Mouse (Mus musculus): ENCODE data around the gene Lrrc59.
A peak's percentile ranks its signal among the peaks of the same experiment; 100 is the strongest.

- TF ChIP-seq POLR2A (IDR thresholded peaks at IDR 0.05; ENCODE audit: borderline replicate concordance, extremely low read depth, insufficient read depth, insufficient read length, poor library complexity, severe bottlenecking), result peak; percentile 97
- no peak for TF ChIP-seq CTCF (IDR thresholded peaks at IDR 0.05; ENCODE audit: borderline replicate concordance, extremely low read depth, insufficient read depth, insufficient read length)
Observed at GRCm38 (mm10) chr11:94676754-94677606, 47.4 kb downstream of the Lrrc59 start, which contains the start of gene Xylt2.

All from brain, embryonic 14.5 days (tissue).